Mouse (Mus musculus) adrenal gland, adult 2 months (tissue): ENCODE measurements around the gene Gm20388. TPM values are rescaled to one million over a fixed set of nuclear protein-coding genes. Genes with fewer than 3 reads are reported as not detected.

Experiments
- DNase-seq: peaks from one replicate; pipeline ENCODE4 v3.0.0; 2021
- polyA plus RNA-seq: library from polyadenylated mRNA; depleted of rRNA; stranded (reverse); fragments of >200 nt; gene quantifications from 2 replicates; pipeline ENCODE4 v1.2.3, GENCODE M21; 2012
- total RNA-seq, 2 experiments: library from RNA; stranded (reverse); gene quantifications; 2 replicates each; pipeline ENCODE4 v1.2.3; 2021

Gm20388 gene
- total and polyA plus RNA-seq, 3 experiments, result 5.9 to 50.1 (median 9.9) TPM

DNA sequence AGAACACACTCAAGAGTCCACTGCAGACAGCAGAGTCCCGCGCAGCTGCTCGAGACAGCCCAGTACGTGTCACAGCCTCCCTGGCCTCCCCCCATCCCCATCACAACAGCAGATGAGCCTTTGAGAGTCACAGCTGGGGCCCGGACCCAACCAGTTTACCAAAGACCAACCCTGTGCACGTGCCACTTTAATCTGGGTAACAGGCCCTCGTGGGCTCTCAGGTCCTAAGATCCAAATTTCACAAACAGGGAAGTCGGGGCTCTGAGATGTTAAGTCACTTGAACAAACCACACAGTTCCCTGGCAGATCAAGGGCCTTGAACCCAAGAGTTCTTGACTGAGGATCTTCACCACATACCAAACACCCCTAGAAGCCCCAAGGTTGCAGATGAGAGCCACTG is 2010.9 kb downstream of the Gm20388 start:
- DNase-seq, result no peak

DNA sequence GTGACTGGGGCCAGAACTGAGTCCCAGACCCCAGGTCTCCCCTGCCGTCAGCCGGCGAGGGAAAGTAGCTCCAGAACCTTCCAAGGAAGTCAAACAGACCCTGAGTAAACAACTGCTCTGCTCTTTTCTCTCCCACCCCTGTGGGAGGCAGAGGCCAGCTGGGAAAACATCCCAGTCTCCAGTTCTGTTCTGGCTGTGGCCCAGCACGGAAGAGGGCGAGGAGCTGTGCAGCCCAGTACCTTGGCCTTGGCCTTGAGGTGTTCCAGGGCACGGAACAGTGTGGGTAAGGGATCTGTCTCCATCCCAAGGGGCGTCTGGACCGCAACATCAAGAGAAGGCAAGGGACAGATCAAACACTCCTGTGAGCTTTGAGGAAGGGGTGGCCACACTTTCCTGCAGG is 2011.5 kb downstream of the Gm20388 start:
- peak; percentile 58 for DNase-seq

DNA sequence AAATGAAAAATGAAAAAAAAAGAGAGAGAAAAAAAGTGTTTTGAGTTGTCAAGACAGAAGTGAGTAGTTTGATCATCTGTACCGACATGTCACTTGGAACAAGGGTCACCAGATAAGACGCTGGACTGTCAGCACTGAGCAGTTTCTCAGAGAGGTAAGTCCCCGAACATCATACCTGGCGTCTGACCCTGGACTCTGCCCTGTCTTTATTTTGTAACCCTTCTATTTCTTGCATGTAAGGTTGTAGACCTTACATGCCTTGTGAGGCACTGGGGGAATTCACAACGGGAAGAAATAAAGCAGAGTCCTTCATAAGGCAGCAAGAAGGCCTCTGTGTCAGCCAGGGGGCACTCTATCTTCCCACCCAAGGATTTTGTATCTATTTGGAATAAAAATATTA is 2014.0 kb downstream of the Gm20388 start:
- DNase-seq, result no peak

DNA sequence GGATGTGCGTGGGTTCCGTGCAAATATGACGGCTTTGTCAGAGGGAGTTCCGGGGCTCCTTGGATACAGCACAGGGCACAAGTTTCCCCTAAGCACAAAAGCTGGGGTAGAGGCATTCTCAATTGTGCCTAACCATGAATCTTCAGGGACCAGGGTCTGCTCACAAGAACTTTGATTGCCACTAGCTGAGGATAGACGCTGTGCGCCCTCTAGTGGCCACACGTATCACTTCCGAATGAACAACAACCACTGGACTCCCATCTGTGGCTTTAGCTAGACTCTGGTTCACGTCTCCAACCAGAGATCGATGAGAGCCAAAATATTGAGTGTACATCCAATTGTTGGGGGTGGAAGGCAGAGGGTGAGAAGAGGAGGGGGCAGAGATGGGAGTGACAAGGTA is 2015.0 kb downstream of the Gm20388 start:
- peak; percentile 71 for DNase-seq

DNA sequence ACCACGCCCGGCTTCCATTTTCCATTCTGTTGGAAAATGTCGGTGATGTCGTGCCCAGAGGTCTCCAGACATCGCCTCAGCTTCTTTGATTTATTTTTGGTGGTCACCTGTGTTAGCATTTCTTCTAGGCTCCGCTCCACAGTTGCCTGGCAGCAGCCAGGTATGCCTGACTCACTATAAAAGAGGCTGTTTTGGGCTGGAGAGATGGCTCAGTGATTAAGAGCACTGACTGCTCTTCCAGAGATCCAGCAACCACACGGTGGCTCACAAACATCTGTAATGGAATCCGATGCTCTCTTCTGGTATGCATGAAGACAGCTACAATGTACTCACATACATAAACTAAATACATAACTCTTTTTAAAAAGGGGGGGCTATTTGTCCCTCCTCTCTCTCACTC is 2015.6 kb downstream of the Gm20388 start:
- no peak for DNase-seq

DNA sequence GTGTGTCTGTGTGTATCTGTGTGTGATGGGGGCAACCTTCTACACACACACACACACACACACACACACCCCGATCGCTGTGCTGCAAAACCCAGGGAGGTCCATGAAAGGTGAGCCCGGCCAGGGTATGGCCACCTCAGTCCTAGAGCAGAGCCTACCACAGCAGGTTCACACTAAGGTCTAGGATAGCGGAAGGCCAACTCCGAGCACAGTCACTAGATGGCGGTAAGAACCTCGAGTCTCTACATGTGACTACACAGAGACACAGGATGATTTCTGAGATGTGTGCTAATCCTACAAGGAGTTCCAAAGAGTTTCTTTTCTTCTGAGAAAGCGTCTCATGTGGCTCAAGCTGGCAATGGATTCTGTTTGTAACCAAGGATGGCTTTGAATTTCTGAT is 2016.7 kb downstream of the Gm20388 start:
- peak; percentile 60 for DNase-seq

DNA sequence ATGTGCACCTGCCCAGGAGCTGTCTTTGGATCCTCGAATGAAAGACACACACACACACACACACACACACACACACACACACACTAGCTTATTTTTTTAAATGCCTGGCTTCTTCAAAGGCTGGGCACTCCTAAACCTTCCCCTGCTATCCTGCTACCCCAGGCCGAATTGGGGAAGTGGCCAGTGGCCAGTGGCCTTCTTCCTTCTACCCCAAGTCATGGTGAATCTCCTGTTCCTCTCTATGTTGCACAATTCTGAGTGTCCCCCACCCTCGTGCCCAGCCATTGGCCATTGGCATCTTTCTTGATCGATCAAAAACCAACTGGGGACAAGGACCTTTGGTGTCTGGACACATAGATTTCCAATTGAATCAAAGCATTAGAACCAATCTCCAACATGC is 2019.4 kb downstream of the Gm20388 start:
- no peak for DNase-seq

DNA sequence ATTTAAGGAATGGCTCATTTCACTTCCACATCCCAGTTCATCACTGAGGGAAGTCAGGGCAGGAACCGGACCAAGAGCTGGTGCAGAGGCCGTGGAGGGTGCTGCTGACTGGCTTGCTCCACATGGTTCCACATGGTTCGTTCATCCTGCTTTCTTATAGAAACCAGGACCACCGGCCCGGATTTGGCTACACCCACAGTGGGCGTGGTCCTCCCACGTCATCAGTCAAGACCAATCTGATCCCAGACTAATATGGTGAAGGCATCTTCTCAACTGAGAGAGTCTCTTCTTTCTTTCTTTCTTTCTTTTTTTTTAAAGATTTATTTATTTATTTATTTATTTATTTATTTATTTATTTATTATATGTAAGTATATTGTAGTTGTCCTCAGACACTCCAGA is 2020.9 kb downstream of the Gm20388 start:
- no peak for DNase-seq

DNA sequence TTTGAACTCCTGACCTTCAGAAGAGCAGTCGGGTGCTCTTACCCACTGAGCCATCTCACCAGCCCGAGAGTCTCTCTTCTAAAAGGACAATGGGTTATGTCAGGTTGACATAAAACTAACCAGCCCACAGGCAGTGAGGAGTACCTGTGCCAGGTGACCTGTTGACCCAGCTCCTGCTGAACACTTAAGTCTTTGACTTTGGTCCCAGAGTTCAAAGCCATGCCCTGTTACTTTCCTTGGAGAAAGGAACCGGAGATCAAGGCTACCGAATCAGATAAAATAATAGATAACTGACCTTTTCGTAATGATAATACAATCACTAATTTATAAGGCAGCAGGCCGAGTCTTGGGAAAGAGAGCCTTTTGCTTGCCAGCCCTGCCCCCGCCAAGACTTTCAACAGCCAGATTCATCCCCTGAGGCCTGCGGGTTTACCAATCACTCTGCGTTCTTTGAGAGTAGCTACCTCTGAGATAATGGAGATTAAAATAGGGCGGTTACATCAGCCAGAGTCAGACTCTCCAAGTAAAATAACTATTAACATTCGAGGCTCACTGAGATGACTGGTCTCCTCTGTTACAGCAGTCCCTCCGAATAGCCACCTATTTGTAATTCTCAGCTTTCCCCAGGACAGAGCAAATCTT is 2021.5 kb downstream of the Gm20388 start:
- DNase-seq, result peak; percentile 64

DNA sequence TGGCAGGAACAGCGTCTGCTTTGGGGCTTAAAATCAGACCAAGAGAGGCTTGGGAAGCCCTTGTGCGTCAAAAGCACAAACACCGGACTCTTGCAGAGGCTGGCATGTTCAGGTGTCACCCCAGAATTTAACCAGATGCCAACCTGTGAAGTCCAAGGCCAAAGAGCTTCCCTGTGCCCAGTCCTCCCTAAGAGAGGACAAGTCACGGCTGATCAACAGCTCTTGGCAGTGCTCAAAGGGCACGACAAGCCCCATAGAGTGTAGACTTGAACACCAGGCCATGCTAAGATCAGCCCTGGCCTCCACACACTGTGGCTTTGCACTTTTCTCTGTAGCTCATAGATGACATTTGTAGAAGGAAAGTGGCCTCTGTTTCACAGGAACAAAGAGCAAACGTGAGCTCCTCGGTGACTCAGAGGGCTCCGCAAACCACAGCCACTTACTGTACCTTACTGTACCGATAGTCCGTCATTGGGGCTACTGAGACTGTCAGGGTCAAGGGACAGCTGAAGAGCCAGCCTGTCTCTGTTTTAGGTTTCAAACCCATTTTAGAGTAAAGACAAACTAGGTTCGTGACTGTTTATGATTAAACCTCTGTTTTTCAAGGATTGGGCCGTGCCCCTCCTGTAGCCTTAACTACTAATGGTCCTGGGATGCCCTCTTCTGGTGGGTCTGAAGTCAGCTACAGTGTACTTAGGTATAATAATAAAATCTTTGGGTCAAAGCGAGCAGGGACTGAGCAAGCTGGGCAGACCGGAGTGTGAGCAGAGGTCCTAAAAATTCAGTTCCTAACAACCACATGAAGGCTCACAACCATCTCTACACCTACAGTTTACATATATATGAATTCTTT is 2022.3 kb downstream of the Gm20388 start:
- peak; percentile 65 for DNase-seq

DNA sequence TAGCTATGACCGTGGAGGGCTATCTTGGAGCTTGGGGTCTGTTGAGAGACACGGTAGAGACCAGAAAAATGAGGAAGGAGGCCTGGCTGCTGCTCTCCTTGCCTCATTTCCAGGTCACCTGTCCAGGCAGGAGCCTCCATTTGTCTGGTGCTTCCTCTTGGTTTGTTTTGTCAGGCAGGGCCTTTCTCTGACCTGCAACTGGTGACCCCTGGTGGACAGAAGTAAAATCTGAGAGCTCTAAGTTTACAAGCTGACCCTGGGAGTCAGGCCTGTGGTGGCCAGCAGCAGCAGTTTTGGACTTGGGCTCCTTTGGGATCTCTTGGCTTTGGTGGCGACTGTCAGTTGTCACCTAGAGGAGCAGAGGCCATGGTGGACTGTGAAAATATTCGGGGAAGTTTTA is 2023.9 kb downstream of the Gm20388 start:
- peak; percentile 54 for DNase-seq

DNA sequence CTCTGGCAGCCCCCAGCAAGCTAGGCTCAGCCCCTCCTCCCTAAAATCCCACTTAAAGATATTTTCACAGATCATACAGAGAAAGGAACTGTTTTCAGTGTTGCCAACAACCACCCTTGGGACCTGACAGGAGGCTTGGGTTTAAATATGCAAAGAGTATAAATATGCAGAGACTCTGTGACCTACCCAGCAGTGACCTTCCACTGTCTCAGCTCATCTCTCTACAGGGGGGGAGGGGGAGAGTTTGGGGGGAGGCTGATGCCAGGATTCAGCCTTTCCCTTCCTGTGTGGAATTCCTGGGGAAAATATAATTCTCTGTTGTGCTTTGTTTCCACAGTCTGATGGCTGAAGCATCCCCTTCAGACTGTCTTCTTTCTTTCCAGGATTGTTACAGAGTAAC is 2024.3 kb downstream of the Gm20388 start:
- no peak for DNase-seq

DNA sequence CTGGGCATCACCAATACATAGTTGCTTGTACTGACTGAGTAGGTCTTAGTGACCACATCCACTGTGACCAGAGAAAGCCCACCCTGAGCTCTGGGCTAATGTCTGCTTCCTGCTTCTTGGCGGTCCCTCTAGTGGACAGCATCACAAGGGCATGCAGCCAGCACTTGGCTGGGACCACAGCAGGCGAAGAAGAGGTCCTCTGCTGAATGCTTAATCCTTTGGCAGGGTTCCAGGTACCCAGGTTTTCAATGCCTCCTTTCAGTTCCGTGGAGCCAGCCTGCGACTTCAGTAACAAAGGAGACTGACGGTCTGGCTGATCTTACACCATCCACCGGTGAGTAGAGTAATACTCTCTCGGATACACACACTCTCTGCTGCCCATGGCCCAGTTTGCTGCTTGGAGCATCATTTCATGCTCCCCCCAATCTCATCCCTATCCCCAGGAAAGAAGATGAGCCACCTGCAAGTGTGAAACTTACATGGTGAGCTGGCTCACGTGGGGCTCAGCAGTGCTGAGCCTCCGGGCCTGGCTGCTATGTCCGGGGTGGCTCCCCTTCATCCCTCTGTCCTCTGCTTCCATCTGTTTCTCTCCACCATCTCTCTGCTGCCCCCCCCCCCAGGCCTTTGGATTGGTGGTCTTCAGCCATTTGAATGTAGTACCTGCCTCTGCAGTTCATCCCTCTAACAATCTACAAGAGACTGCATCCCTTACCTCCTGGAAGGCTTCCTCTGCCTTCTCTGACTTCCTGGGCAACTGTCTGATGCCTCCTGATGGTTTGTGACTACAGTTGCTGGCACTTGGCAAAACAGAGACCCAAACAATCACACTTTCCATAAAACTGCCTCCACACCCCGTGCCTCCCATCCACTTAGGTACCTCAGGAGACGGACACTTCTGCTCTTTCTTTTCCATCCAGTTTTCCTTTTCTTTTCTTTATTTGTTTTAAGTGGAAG is 2025.0 kb downstream of the Gm20388 start:
- DNase-seq, result peak; percentile 26

DNA sequence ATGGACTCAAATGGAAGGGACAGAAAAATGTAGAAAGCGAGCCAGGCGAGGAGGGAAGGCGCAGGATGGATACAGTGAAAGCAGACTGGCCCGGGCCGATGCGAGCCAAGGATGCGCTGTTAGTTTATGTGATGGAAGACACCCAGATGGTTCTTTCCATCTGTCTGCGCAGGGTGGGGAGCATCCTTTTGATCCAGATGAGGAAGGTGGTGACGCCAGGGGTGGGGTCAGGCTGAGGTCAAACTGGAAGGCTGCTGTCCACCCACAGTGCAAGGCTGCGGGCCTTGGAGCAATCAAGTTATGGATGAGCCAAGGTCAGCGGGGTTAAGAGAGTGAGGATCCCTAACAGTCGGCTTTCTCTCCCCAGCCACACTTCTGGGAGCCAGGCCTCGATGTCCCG is 2025.8 kb downstream of the Gm20388 start:
- no peak for DNase-seq

DNA sequence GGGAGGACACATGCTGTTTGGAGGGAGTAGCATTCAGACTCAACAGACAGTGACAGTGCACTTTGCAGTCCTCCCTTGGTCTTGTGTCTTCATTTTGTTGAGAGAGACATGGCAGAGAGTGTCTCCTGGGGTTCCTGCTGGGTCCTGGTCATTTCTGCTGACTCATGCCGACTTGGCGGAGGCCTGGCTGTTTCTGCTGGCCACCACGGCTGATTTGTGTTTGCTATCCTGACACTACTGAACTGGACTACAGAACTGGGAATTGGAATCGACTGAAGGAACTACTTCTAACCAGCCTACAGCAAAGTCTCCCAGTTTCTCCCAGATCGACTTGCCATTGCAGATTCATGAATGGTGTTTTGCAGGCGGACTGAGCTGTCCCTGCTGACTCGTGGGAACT is 2028.1 kb downstream of the Gm20388 start:
- no peak for DNase-seq

DNA sequence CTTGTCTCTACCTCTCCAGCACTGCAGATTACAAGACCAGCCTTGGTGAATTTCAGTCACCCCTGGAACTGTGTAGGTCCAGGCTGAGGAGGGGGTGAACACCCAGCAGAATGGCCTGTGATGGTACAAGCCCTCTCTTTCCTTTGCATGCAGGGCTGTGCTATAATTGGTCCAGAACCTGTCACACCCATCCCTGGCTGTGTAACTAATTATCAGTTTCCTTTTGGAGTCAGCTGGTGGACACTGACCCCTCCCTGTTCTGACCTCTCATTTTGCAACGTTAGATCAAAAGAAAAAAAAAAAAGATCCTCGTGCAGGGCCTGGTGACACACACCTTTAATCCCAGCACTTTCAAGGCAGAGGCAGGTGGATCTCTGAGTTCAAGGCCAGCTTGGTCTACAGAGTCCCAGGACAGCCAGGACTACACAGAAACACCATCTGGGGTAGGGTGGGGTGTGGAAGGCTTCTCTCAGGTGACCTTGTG is 2032.5 kb downstream of the Gm20388 start:
- DNase-seq, result no peak

DNA sequence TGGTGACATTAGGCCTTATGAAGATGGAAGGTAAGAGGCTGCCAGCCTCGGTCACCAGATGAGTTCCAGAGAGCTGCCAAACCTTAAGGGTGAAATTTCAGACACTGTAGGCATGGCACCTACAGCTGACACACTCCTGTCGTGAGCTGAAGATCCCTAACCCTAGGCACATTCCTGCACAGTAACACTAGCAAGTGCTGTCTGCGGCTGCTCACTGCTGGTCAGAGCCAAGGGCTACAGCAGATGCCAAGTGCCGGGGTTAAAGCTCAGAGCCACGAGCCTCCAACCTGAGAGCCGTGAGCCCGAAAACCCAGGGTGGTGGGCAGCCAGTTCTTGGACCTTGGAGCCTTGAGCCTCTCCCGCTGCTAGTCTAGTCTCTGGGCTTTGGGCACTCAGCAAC is 2033.1 kb downstream of the Gm20388 start:
- no peak for DNase-seq

DNA sequence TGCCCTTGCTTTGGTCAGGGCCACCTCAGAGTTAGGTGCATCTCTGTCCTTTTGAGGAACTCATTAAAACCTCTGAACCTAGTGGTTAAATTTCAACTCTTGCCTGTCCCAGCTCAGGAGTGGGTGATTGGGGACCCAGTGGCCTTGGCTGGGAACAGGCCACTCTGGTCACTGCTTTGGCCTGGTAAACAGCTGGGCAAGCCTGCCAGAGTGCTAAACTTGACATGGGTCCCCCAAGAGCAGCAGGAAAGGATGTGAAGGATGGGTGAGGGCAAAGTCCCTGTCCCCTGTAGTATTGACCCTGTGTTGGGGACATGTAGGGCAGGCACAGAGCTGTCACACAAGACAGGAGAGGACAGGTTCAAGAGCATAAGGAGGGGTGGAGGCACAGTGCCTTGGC is 2034.2 kb downstream of the Gm20388 start, which contains the start of gene Car5a:
Car5a (minus strand) TSS at position 74 of the 400 bp plus-strand sequence.
- DNase-seq, result no peak

DNA sequence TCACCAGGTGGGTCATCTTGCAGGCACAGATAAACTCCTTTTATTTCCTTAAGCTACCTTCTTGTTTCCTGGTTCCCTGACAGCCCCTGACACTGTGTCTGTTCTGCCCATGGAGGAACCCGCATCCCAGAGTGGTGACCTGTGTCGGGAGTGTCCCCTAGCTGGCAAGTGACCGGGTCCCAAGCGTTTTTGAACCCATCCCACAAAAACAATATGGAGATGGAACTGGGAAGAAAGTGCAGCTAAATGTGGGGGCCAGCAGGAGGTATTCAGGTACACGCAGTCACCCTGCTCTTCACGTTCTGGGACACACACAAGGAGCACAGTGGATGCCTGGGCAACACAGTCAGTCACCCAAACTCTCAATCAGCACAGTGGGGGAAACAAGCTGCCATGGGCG is 2035.7 kb downstream of the Gm20388 start:
- no peak for DNase-seq

DNA sequence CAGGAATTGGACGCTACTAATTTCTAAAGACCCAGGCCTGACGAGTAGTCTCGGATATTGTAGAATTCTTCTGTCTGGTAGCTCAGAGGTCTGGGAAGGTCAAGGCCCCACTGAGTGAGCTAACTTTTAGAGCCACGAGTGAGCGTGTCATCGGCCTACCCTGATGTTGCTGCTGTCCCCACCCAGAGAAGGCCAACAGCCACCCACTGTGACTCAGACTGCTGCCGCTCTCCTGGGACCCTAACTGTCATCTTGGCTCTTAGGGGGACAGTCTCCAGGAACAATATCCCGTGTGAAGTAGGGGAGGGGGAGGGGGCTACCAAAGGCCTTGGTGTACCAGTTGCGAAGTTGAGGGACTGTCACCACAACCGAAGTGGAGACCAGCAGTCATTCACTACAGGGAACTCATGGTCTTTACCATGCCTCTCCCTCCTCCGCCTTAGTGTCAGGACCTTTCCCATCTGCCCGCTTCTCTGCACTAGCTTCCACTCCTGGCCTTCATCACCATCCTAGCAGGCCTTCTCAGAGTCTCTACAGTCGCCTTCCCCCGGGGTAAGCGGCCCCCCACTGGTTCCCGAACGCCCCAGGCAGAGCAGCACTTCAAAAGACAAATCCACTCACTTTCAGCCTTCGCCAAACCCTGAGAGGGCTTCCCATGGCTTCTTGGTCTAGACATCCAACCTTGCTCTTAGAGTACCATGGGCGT is 2036.6 kb downstream of the Gm20388 start:
- peak; percentile 55 for DNase-seq

DNA sequence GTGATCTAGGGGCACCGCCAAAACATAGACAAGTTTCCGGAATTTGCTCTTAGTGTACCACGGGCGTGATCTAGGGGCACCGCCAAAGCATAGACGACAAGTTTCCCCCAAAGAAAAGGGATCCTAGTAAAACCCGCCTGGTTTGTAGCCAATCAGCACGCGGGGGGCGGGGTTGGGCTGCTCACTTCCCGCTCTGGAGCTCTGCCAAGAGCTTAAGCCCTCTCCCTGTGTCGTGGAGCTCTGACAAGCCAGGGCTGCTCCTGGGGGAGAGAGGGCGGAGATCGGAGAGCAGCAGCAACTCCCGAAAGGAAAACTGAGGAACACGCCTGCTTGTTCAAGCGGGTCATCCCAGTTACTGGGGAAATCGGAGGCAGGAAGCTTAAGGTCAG is 2037.1 kb downstream of the Gm20388 start:
- peak; percentile 91 for DNase-seq
